Mouse (Mus musculus) midbrain, embryonic 16.5 days (tissue): ENCODE measurements around the gene Ppfibp2. TPM values are rescaled to one million over a fixed set of nuclear protein-coding genes. Genes with fewer than 3 reads are reported as not detected.
A peak's percentile ranks its signal among the peaks of the same experiment; 100 is the strongest.

ENCODE experiments used
- ATAC-seq: fragments of 200-750 bp; cut with Nextera tagmentation; 2 replicates; pipeline ENCODE4 v1.8.0; 2017; ENCODE audit warnings: moderate TSS enrichment
- H3K27ac ChIP-seq: fragments of 300-500 bp; sonication (generic); 2 replicates; pipeline ENCODE4 v1.5.1; 2014; ENCODE audit warnings: mild to moderate bottlenecking, low read length, mixed read lengths
- H3K27me3 ChIP-seq: fragments of 300-500 bp; sonication (generic); 2 replicates; pipeline ENCODE4 v1.6.1; 2014; ENCODE audit warnings: low read depth, low read length, mixed read lengths; ENCODE audit not compliant: control insufficient read depth, insufficient read depth
- H3K36me3 ChIP-seq: fragments of 300-500 bp; sonication (generic); 2 replicates; pipeline ENCODE4 v1.6.1; 2014; ENCODE audit warnings: mild to moderate bottlenecking, low read length, moderate library complexity, mixed read lengths; ENCODE audit not compliant: control insufficient read depth, insufficient read depth
- H3K4me1 ChIP-seq: fragments of 300-500 bp; sonication (generic); 2 replicates; pipeline ENCODE4 v1.6.1; 2014; ENCODE audit warnings: mild to moderate bottlenecking, low read length, mixed read lengths; ENCODE audit not compliant: control insufficient read depth, insufficient read depth
- H3K4me2 ChIP-seq: fragments of 300-500 bp; sonication (generic); 2 replicates; pipeline ENCODE4 v1.6.1; 2014; ENCODE audit warnings: mild to moderate bottlenecking, low read length, mixed read lengths
- H3K4me3 ChIP-seq: fragments of 300-500 bp; sonication (generic); 2 replicates; pipeline ENCODE4 v1.5.1; 2014; ENCODE audit warnings: low read depth, mild to moderate bottlenecking, low read length, moderate library complexity, mixed read lengths
- H3K9ac ChIP-seq: fragments of 300-500 bp; sonication (generic); 2 replicates; pipeline ENCODE4 v1.6.1; 2014; ENCODE audit warnings: low read depth, low read length, mixed read lengths
- H3K9me3 ChIP-seq: fragments of 300-500 bp; sonication (generic); replicated peaks from 2 replicates; pipeline ENCODE4 v1.6.1; 2014; ENCODE audit warnings: mild to moderate bottlenecking, low read length, mixed read lengths; ENCODE audit not compliant: control insufficient read depth, poor library complexity, severe bottlenecking
- WGBS: fragments of 180-500 bp; shearing (Covaris S2); extraction: QIAGEN DNeasy Blood & Tissue Kit; methylation state at CpG from one replicate; pipeline ENCODE4 v1.1.7; 2014; 5-methylcytosine and 5-hydroxymethylcytosine counted together
- polyA plus RNA-seq: library from polyadenylated mRNA; unstranded; fragments of >200 nt; fragmentation: Nextera tagmentation; extraction: Ambion mirVana; gene quantifications from 2 replicates; pipeline ENCODE4 v1.2.1, GENCODE M21; 2015

The Ppfibp2 gene
- polyA plus RNA-seq, 1 experiment from 2014 or later = 1.4 TPM

DNA sequence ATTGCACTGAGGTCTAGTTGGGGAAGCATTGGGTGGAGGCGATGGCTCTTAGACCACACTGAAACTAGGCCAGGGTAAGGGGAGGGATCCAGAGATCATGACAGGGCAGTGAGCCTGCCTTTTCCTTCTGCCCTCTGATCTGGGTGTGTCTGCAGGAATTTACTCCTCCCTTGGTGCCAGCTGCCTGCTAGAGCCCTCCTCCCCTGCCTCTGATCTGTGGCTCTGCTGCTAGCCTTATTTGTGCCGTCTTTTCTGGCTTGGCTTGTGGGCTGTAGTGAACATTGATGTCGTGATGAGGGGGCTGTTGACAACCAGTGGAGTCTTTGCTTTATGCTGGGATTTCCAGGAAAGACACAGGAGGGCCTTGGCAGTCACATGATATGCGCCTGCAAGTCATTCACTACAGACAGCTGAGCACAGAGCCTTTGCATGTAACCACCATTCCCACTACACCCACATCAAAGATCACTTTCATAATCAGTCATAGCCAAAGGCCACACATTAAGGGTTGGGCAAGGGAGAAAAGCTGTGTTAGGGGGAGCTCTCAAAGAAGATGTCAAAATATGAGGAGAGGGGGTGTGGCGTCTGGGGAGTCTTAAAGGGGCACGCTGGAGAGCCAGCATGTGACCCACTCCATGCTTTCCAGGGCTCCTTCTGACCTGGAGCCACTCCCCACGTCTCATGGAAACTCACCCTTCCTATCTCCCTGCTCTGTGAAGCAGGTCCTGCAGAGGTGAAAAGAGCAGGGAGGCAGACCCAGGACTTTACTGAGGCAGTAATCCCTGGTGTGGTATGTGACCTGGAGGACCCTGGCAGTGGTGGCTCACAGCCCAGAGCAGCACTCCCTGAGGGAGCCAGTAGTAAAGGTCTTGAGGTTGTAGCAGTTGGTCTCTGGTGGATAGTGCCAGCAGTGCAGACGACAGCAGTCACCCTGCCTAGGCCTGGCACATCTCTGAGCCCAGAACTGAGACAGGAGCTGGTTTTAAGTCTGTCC is 69.4 kb downstream of the Ppfibp2 start:
- Histone ChIP-seq H3K27me3 (no peaks in the 10 kb centered on the region), H3K9me3 (no peaks in the 10 kb centered on the region), H3K4me3 (no peak overlapping the region), H3K27ac (peak overlapping the region; percentile 43; the same call in 1 of the 2 replicates), H3K9ac (0 out of 2 replicates have a peak overlapping the region, but pooled peaks have one; percentile 27), H3K4me2 (no peak overlapping the region), H3K36me3 (no peaks in the 10 kb centered on the region), H3K4me1 (peaks cover 16% of the 10 kb centered on the region)
- WGBS = 31% methylated on average over 8 of the region's 8 CpGs
- peak; percentile 31; the same call in 1 of the 2 replicates for ATAC-seq

DNA sequence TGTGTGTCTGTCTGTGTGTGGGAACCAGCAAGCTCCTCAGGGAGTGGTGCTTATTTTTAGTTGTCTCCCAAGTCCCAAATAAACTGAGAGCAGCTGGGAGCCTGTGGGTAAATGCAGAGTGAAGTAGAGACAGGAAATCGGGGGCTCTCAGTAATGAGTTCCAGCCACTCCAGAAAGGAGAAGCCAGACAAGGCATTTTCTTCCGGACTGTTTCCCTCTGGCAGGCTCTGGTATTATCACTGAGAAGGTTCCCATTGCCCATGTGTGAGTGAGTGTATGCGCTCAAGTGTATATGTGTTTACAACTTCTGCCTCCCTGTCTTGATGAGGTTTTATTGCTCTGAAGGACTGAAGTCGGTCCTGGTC is 70.2 kb downstream of the Ppfibp2 start:
- H3K4me2 ChIP-seq = peak overlapping the region; percentile 26; the same call in 1 of the 2 replicates
- no peaks in the 10 kb centered on the region for H3K27me3 ChIP-seq
- 0 out of 2 replicates have a peak, but pooled peaks have one; percentile 4 for ATAC-seq
- no peak overlapping the region for H3K9ac ChIP-seq
- no peaks in the 10 kb centered on the region for H3K36me3 ChIP-seq
- WGBS = 53% methylated on average over 4 of the region's 4 CpGs
- H3K27ac ChIP-seq = no peak overlapping the region
- no peak overlapping the region for H3K4me3 ChIP-seq
- H3K9me3 ChIP-seq = no peaks in the 10 kb centered on the region
- peaks cover 16% of the 10 kb centered on the region for H3K4me1 ChIP-seq

DNA sequence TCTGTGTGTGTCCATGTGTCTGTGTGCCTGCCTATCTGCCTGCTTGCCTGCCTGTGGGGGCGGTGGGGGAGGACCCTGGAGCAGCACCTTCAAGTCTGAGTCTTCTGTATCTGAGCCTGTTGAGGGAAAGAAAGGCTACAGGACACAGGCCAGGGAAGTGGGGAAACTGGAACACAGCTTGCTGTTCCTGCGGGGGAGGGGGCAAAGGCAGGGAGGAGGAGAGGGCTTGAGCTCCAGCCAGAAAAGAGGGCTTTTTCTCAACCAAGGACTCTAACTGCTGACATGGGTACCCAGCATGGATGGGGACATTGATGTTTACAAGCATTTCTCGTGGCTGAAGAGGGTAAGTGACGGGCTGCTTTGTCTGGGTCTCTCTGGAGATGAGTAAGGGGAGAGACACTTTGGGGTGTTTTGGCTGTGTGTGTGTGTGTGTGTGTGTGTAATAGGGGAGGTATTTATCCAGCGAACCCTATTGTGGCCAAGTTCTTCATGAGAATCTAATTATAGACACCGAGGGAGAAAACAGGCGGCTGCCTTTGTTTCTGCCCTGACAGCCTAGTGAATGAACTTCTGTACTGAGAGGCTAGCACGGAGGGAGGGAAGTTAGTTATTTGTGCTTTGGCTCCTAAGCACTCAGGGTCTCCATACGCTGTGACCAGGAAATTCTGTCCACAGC is 70.7 kb downstream of the Ppfibp2 start:
- Histone ChIP-seq H3K9ac (peak overlapping the region; percentile 18; the same call in 1 of the 2 replicates), H3K4me1 (peaks cover 16% of the 10 kb centered on the region), H3K27ac (0 out of 2 replicates have a peak overlapping the region, but pooled peaks have one; percentile 24), H3K36me3 (no peaks in the 10 kb centered on the region), H3K4me2 (peak overlapping the region; percentile 26), H3K27me3 (no peaks in the 10 kb centered on the region), H3K4me3 (no peak overlapping the region), H3K9me3 (no peaks in the 10 kb centered on the region)
- 13% methylated on average over 9 of the region's 9 CpGs for WGBS
- peak; percentile 37 for ATAC-seq

DNA sequence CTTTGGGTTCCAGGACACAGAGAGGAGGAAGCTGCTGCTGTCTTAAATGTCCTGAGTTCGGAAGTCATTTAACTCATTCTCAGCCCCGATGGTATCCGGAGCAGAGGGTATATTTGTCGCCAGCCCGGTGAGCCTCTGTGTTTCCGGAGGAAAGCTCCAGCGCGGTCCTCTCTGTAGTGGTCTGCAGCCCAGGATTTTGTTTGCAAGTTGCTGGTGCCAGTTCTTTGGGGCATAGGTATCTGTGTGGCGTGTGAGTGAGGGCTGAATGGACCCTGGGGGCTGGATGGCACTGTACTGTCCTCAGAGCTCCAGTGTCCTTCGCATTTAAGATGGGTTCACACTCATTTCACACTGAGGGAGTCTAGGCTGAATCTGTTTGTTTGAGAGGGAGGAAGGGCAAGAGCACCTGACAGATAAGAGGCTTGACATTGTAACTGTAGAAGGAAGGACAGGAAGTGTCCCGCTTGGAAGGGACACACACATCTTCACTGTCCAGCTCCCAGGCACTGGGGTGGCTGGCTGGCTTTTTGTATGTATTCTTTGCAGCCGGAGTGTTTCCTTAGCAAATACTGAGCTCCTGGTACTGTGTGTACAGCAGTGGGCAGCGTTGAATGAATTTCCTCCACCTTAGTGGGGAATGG is 71.4 kb downstream of the Ppfibp2 start:
- Histone ChIP-seq H3K9ac (0 out of 2 replicates have a peak overlapping the region, but pooled peaks have one; percentile 11), H3K27ac (0 out of 2 replicates have a peak overlapping the region, but pooled peaks have one; percentile 17), H3K36me3 (no peaks in the 10 kb centered on the region), H3K4me3 (peak overlapping the region; percentile 11; the same call in 1 of the 2 replicates), H3K4me2 (peak overlapping the region; percentile 26), H3K4me1 (peaks cover 16% of the 10 kb centered on the region), H3K27me3 (no peaks in the 10 kb centered on the region), H3K9me3 (no peaks in the 10 kb centered on the region)
- 47% methylated on average over 13 of the region's 13 CpGs for WGBS
- ATAC-seq = 0 out of 2 replicates have a peak, but pooled peaks have one; percentile 1

DNA sequence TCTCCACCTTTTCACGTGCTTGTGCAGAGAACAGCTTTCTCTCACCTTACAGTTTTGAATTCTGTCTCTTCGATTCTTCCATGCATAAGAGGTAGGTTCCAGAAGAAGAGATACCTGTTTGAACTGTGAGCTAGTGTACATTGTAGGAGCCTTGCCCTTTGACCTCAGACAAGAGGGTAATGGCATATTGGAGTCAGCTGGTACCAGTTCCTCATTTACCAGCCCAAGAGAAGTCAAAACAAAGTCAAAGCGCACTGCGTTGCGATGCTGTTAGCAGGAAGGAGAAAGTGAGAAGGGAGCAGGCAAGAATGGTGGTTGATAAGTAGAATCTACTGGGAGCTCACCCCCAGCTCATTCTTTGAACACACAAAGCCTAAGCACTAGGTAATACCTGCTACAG is 73.5 kb downstream of the Ppfibp2 start:
- Histone ChIP-seq H3K27me3 (no peaks in the 10 kb centered on the region), H3K4me2 (no peak overlapping the region), H3K4me3 (no peak overlapping the region), H3K27ac (no peak overlapping the region), H3K9ac (no peak overlapping the region), H3K4me1 (peaks cover 16% of the 10 kb centered on the region), H3K36me3 (no peaks in the 10 kb centered on the region), H3K9me3 (no peaks in the 10 kb centered on the region)
- WGBS = 95% methylated on average over 5 of the region's 5 CpGs
- no peak for ATAC-seq

DNA sequence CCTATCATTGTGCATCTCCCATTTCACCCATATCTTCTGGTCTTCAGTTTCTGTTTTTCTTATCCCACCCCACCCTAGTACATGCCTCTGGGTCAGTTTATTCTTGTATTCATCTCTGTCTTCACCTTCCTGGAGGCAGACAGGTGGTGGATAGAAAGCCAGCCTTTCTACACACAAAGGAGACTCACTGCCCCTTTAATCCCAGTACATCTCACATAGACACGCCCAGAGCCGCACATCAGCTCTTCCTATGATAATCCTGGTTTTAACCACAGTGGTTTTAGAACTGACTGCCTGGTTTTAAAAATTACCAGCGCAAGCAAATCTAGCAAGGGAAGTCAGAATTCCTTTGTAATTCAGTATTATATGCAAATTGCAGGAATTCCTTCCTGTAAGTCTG is 80.2 kb downstream of the Ppfibp2 start:
- no peaks in the 10 kb centered on the region for H3K27me3 ChIP-seq
- H3K4me3 ChIP-seq = no peak overlapping the region
- H3K9ac ChIP-seq = no peak overlapping the region
- ATAC-seq = no peak
- no peak overlapping the region for H3K27ac ChIP-seq
- 59% methylated on average over 3 of the region's 3 CpGs for WGBS
- no peaks in the 10 kb centered on the region for H3K4me1 ChIP-seq
- H3K4me2 ChIP-seq = no peak overlapping the region
- H3K36me3 ChIP-seq = no peaks in the 10 kb centered on the region
- H3K9me3 ChIP-seq = no peaks in the 10 kb centered on the region

DNA sequence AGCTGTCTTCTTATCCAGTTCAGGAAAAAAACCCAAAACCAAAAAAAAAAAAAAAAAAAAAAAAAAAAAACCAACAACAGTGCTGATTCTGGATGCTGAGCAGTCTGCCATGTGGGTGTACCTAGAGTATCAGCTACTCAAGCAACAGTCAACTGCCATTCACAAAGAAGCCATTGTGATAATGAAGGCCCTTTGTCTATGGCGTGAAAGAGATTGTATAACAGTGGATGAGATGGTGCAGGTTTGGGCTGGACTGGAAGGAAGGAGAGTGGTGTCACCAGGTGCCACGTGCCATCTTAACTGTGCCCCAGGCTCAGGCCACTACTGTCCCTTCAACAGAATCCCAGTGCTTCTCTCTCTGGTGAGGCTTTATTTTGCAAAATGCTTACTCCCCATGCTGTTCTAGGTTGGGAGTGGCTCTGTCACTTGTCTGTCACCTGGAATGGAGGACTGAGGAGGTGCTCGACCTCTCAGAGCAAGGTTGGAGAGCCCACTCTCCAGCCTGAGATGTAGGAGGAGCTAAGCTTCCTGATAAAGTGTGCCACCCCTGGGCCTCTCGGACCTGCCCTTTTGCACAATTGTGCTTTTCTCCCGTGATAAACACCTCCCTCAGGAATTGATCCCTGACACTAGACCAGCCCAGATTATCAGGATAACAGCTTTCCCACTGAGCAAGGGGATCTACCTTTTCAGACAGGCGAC is 85.3 kb downstream of the Ppfibp2 start:
- Histone ChIP-seq H3K9me3 (no peaks in the 10 kb centered on the region), H3K4me2 (no peak overlapping the region), H3K27me3 (no peaks in the 10 kb centered on the region), H3K36me3 (no peaks in the 10 kb centered on the region), H3K9ac (no peak overlapping the region), H3K27ac (no peak overlapping the region), H3K4me3 (no peak overlapping the region), H3K4me1 (no peaks in the 10 kb centered on the region)
- 37% methylated on average over 6 of the region's 6 CpGs for WGBS
- no peak for ATAC-seq

DNA sequence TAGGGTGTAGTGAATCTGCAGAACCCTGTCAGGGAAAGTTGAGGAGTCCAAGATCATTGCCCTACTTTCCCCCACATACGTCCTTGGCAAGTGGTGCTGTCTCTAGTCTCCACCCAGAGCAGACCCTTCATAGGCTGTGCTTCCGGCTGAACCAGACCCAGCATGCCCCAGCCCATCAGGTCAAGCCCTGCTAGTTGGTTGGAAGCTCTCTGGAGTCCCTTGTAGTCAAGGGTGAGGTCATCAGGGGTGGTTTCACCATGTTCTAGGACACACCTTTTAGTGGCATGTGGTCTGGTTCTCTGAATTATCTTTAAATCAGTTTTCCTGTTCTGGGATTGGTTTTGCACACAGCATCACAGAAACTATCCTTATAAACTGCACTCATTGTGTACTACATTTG is 86.3 kb downstream of the Ppfibp2 start:
- no peaks in the 10 kb centered on the region for H3K9me3 ChIP-seq
- H3K4me3 ChIP-seq = no peak overlapping the region
- no peak for ATAC-seq

More for the DNA sequence above, 86.3 kb downstream of the Ppfibp2 start:
- Histone ChIP-seq H3K27ac (no peak overlapping the region), H3K27me3 (no peaks in the 10 kb centered on the region), H3K36me3 (no peaks in the 10 kb centered on the region), H3K4me1 (no peaks in the 10 kb centered on the region), H3K9ac (no peak overlapping the region), H3K4me2 (no peak overlapping the region)
- 86% methylated on average over 2 of the region's 2 CpGs for WGBS
